Mouse (Mus musculus): ENCODE results near the gene Gm26992. TPM values are rescaled to one million over a fixed set of nuclear protein-coding genes. Genes with fewer than 3 reads are reported as not detected.

Gene Gm26992
- total RNA-seq, 4 experiments from 2014 or later: 1.4 TPM; not detected in 3

- peak in 1 of 2 experiments; percentile 43 for DNase-seq (ENCODE audit: low spot score in 2 of 2)
Observed at GRCm38 (mm10) chrX:103483047-103483446, 61.2 kb downstream of the Gm26992 start.

DNA sequence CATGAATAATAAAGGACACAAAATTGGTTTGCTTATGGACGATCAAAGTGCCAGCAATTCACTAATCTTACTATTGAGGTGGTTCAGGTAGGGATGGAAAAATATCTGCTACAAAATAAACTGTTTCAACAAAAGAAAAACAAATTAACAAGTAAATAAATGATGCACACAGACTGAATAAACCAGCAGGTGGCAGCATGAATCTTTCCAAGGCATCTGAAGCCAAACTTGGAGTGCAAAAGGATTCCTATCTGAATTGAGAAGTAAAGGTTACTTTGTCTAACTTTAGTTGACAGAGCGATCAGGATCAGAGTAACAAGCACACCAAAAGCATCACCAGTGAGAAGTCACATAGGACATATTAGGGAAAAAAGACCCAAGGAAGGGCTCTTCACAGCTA is 62.2 kb downstream of the Gm26992 start:
- DNase-seq (ENCODE audit: low spot score in 2 of 2): peak in 1 of 2 experiments; percentile 30

- DNase-seq (ENCODE audit: low spot score in 2 of 2): no peak
Observed at GRCm38 (mm10) chrX:103490853-103491252, 69.0 kb downstream of the Gm26992 start.

- no peak for DNase-seq (ENCODE audit: low spot score in 2 of 2)
Observed at GRCm38 (mm10) chrX:103492398-103493256, 70.8 kb downstream of the Gm26992 start.

DNA sequence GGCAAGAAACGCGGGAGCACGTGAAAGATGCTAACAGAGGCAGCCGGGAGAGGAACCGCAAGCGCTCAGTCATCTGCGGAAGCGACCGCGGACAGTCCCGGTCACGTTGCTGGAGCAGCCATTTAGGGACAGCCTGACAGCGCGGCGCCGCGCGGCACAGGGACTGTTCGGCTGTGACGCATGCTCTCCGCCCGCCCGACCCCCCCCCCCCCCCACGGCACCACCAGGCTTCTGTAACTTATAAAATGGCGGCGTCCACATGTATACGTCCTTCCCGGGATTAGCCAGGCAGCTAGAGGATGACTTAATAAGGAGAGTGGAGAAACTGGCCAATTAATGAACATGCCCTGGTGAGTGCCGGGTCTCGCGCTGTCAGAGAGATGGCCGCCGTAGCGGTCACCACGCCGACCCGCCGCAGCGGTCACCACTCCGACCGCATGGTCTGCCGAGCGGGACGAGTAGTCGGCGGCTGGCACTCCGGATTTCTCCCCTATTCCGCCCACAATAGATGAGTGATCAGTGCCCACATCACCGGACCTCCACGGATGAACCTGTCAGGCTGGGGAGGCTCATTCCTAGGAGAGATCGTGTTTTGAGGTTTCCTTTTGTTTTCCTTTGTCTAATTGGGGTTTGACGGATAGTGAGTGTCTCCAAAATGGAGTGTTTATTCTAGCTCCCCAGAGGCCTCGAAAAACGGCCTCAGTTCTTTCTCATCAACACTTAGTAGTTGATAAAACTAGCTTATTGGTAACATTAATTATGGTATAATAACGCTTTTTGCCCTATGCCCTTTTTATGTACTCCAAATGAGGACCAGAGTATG is 71.8 kb downstream of the Gm26992 start:
- peak; percentile 57 to 73 for DNase-seq (ENCODE audit: low spot score in 2 of 2)

- DNase-seq (ENCODE audit: low spot score in 2 of 2): no peak
Observed at GRCm38 (mm10) chrX:103499374-103499773, 77.6 kb downstream of the Gm26992 start.

- no peak for DNase-seq (ENCODE audit: low spot score in 2 of 2)
Observed at GRCm38 (mm10) chrX:103500137-103500536, 78.3 kb downstream of the Gm26992 start.

DNA sequence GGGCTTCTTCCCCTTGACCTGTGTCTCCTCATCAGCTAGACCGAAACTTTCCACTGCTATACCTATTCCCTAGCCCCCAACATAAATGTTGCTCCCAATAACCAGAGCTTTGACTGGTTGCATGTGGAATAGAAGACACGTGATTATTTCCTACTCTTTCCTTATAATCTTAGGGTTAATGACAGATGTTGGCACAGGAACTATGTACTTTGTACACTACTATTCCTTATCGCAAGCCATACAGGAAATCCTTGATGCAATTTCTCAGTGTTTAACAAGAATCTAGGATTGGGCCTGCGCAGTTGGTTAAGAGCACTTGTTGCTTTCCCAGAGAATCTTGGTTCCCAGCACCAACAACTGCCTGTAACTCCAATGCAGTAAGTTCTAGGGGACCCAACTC is 86.4 kb downstream of the Gm26992 start:
- DNase-seq (ENCODE audit: low spot score in 2 of 2): no peak

DNA sequence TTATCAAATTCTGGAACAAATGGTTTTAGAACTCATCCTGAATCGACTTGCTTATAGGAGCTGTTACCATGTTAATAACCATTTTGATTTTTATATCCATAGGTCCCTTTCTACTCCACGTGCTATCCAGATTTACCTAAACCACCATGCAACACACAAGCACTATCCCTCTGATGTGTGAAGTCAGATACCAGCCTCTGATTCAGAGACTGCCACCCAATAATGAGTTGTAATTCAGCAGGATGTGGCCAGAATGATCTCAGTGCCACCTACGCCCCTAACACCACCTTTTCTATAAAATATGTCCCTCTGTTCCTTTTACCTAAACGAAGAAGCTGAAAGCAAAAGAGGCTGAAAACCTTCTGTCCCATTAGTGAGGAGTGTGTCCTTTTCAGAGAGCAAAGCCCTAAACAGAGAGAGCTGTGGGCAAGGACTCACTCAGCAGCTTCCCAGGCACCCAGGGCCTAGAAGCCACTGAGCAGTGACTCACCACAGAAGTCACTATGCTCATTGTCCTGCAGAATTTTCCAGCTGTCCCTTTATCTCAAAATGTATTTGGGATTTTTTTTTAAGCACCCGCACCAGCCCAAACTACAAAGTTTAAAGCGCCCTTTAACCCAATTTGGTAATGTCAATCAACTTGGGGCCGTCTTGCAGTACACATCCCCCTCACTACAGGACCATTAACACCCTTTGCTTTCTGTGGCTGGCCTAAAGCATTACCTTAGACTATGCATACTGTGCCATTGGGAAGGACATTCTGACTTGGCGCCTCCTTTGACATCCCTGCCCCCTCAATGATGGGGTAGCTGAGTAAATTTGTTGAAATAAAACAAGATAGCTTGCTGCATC is 87.6 kb downstream of the Gm26992 start:
- no peak for DNase-seq (ENCODE audit: low spot score in 2 of 2)

- DNase-seq (ENCODE audit: low spot score in 2 of 2): no peak
Observed at GRCm38 (mm10) chrX:103514782-103515181, 93.0 kb downstream of the Gm26992 start.

GRCm38 (mm10) chrX:103515346-103515745 is 93.5 kb downstream of the Gm26992 start:
- DNase-seq (ENCODE audit: low spot score in 2 of 2): no peak

DNA sequence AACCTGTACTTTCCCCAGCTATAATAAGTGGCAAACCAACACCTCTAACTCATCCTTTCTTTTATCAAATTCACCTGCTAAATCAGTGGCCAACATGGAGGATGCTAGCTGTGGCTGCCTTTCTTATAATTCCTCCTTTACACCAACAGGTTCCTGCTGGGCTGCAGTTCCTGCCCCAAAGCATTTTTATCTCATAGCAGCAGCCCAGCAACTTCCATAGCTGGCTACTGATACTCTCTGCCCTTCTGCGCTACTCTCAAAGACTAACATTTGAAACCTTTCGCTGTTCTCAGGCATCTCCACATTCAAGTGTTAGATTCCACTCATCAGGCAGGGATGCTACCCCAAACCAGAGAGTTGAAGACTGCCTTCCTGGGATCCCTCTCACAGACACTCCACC is 97.0 kb downstream of the Gm26992 start:
- no peak for DNase-seq (ENCODE audit: low spot score in 2 of 2)

DNA sequence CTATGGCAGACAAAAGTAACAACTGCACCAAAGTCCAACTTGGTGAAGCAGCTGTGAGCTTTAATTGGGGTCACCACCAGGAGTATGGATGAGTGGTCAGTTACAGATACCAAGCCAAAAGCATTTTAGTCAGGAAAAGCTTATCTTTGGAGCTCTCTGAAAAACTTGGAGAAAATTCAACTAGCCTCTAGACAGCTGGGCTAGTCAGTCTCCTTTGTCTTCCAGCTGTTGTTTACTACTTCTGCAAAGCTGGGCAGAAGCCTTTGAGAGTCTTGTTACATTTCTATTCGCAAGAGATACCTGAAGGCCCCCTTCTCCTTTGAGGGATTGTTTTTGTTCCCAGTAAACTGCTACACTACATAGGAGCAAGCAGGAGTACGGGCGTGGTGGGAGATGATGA is 97.7 kb downstream of the Gm26992 start:
- DNase-seq (ENCODE audit: low spot score in 2 of 2): no peak

GRCm38 (mm10) chrX:103521221-103521716 is 99.5 kb downstream of the Gm26992 start:
- no peak for DNase-seq (ENCODE audit: low spot score in 2 of 2)

GRCm38 (mm10) chrX:103529185-103529584 is 107.4 kb downstream of the Gm26992 start:
- peak; percentile 47 to 60 for DNase-seq (ENCODE audit: low spot score in 2 of 2)

Other genes with a start within 250 kb of the Gm26992 start
- gene Nap1l2, start 235.4 kb upstream of the Gm26992 start, total RNA-seq (2022): 10 to 100 TPM; 75.0 to 94.8 (median 88.8) TPM
- not detected for gene Cdx4, start 100.6 kb upstream of the Gm26992 start, total RNA-seq (2022)
- 10 to 100 TPM; 18.3 to 24.2 (median 23.2) TPM for gene Chic1, start 65.5 kb upstream of the Gm26992 start, total RNA-seq (2022)
- gene Tsx, start 7.5 kb upstream of the Gm26992 start, total RNA-seq (2022): under 1 TPM in 1 of 4 experiments, not detected in 3; 0.83 TPM
- not detected for gene Zcchc13, start 208.6 kb downstream of the Gm26992 start, total RNA-seq (2022)

Data from layer of hippocampus, adult 8-10 months (tissue).